Mouse (Mus musculus) MEL (cell line): ENCODE data around the gene Kcp. TPM values are rescaled to one million over a fixed set of nuclear protein-coding genes. Genes with fewer than 3 reads are reported as not detected.

Experiments used
- DNase-seq: peaks from one replicate; pipeline ENCODE4 v3.0.0; 2011; ENCODE audit warnings: low read depth, low spot score
- H3K27ac ChIP-seq: 2 replicates; pipeline ENCODE4 v1.5.1; 2012; ENCODE audit warnings: low read depth, mild to moderate bottlenecking, control low read depth, low read length, moderate library complexity; ENCODE audit not compliant: control insufficient read depth
- H3K27me3 ChIP-seq, 2 experiments: fragments of 150-350 bp in 1 of 2; sonication (generic) in 1 of 2; 2 replicates each; pipeline ENCODE4 v1.6.1; 2012; ENCODE audit warnings: low read length in 2 of 2, mild to moderate bottlenecking in 2 of 2, improper control_type of control experiment in 1 of 2, moderate library complexity in 1 of 2; ENCODE audit not compliant: insufficient read depth in 2 of 2, control insufficient read depth in 1 of 2
- H3K36me3 ChIP-seq, 2 experiments: 2 replicates each; pipeline ENCODE4 v1.6.1; 2012 to 2014; ENCODE audit warnings: low read length in 2 of 2, improper control_type of control experiment in 1 of 2, inconsistent platforms in 1 of 2, mild to moderate bottlenecking in 1 of 2; ENCODE audit not compliant: insufficient read depth in 2 of 2, control insufficient read depth in 1 of 2
- H3K4me1 ChIP-seq, 2 experiments: fragments of 150-350 bp in 1 of 2; sonication (generic) in 1 of 2; 2 replicates each; pipeline ENCODE4 v1.6.1; 2012; ENCODE audit warnings: low read length in 2 of 2, improper control_type of control experiment in 1 of 2, mild to moderate bottlenecking in 1 of 2; ENCODE audit not compliant: insufficient read depth in 2 of 2, control insufficient read depth in 1 of 2
- H3K4me3 ChIP-seq, 2 experiments: fragments of 150-350 bp in 1 of 2; sonication (generic) in 1 of 2; 2 replicates each; pipeline ENCODE4 v1.5.1; 2012; ENCODE audit warnings: low read depth in 2 of 2, low read length in 2 of 2, mild to moderate bottlenecking in 2 of 2, moderate library complexity in 2 of 2, control low read depth in 1 of 2, improper control_type of control experiment in 1 of 2; ENCODE audit not compliant: control insufficient read depth in 1 of 2, insufficient read depth in 1 of 2
- H3K79me2 ChIP-seq: 2 replicates; pipeline ENCODE4 v1.6.1; 2012; ENCODE audit warnings: mild to moderate bottlenecking, low read length, moderate library complexity; ENCODE audit not compliant: control insufficient read depth, poor library complexity, insufficient read depth
- H3K9ac ChIP-seq: 2 replicates; pipeline ENCODE4 v1.6.1; 2012; ENCODE audit warnings: low read depth, mild to moderate bottlenecking, control low read depth, low read length, moderate library complexity; ENCODE audit not compliant: control insufficient read depth, poor library complexity, severe bottlenecking
- H3K9me3 ChIP-seq: fragments of 150-350 bp; sonication (generic); replicated peaks from 2 replicates; pipeline ENCODE4 v1.6.1; 2012; ENCODE audit warnings: mild to moderate bottlenecking, low read length, improper control_type of control experiment, moderate library complexity; ENCODE audit not compliant: insufficient read depth
- CHD1 ChIP-seq: IDR thresholded peaks from 2 replicates; pipeline ENCODE4 v1.6.1; 2012; ENCODE audit warnings: low read depth, mild to moderate bottlenecking, inconsistent platforms, low read length, improper control_type of control experiment
- CHD2 ChIP-seq: IDR thresholded peaks from 2 replicates; pipeline ENCODE4 v1.6.1; 2011; ENCODE audit warnings: low read length, improper control_type of control experiment
- CTCF ChIP-seq, 3 experiments: IDR thresholded peaks in 2 of 3; conservative IDR thresholded peaks in 1 of 3; 2 replicates each; pipeline ENCODE4 v1.5.1; 2011 to 2012; ENCODE audit warnings: low read length in 3 of 3, low read depth in 2 of 3, mild to moderate bottlenecking in 2 of 3, improper control_type of control experiment in 1 of 3, inconsistent platforms in 1 of 3, mixed read lengths in 1 of 3, moderate library complexity in 1 of 3; ENCODE audit not compliant: control insufficient read depth in 1 of 3, insufficient read depth in 1 of 3, poor library complexity in 1 of 3, severe bottlenecking in 1 of 3
- E2F4 ChIP-seq: IDR thresholded peaks from 2 replicates; pipeline ENCODE4 v1.6.1; 2011; ENCODE audit warnings: low read depth, low read length, improper control_type of control experiment, borderline replicate concordance
- ELF1 ChIP-seq: IDR thresholded peaks from 2 replicates; pipeline ENCODE4 v1.6.1; 2014; ENCODE audit warnings: low read depth, mild to moderate bottlenecking, inconsistent platforms, low read length, improper control_type of control experiment, moderate library complexity
- EP300 ChIP-seq, 2 experiments: IDR thresholded peaks; 2 replicates each; pipeline ENCODE4 v1.6.1; 2011; ENCODE audit warnings: improper control_type of control experiment in 2 of 2, low read length in 2 of 2, low read depth in 1 of 2, mild to moderate bottlenecking in 1 of 2
- GATA1 ChIP-seq: IDR thresholded peaks from 2 replicates; pipeline ENCODE4 v1.6.1; 2011; ENCODE audit warnings: low read depth, low read length, improper control_type of control experiment
- JUND ChIP-seq: IDR thresholded peaks from 2 replicates; pipeline ENCODE4 v1.6.1; 2011; ENCODE audit warnings: low read depth, mild to moderate bottlenecking, improper control_type of control experiment, low read length
- MAX ChIP-seq: IDR thresholded peaks from 2 replicates; pipeline ENCODE4 v1.6.1; 2011; ENCODE audit warnings: low read length, improper control_type of control experiment
- MEF2A ChIP-seq: IDR thresholded peaks from 2 replicates; pipeline ENCODE4 v1.6.1; 2014; ENCODE audit warnings: low read depth, mild to moderate bottlenecking, inconsistent platforms, low read length, improper control_type of control experiment; ENCODE audit not compliant: poor library complexity, insufficient replicate concordance, severe bottlenecking; ENCODE audit errors: extremely low read depth
- MYC ChIP-seq: IDR thresholded peaks from 2 replicates; pipeline ENCODE4 v1.6.1; 2011; ENCODE audit warnings: low read depth, mild to moderate bottlenecking, low read length, improper control_type of control experiment, moderate library complexity
- NELFE ChIP-seq: IDR thresholded peaks from 2 replicates; pipeline ENCODE4 v1.6.1; 2011; ENCODE audit warnings: low read depth, low read length, improper control_type of control experiment
- NRF1 ChIP-seq: IDR thresholded peaks from 2 replicates; pipeline ENCODE4 v1.6.1; 2014; ENCODE audit warnings: low read depth, mild to moderate bottlenecking, inconsistent platforms, low read length, improper control_type of control experiment, moderate library complexity; ENCODE audit not compliant: poor library complexity, insufficient read depth, severe bottlenecking
- POLR2A ChIP-seq, 2 experiments: IDR thresholded peaks; 2 replicates each; pipeline ENCODE4 v1.6.1; 2011 to 2012; ENCODE audit warnings: low read length in 2 of 2, mild to moderate bottlenecking in 2 of 2, control low read depth in 1 of 2, improper control_type of control experiment in 1 of 2, low read depth in 1 of 2, moderate library complexity in 1 of 2; ENCODE audit not compliant: control insufficient read depth in 1 of 2, insufficient read depth in 1 of 2, poor library complexity in 1 of 2
- POLR2AphosphoS2 ChIP-seq: IDR thresholded peaks from 2 replicates; pipeline ENCODE4 v1.6.1; 2011; ENCODE audit warnings: low read length, improper control_type of control experiment
- RAD21 ChIP-seq: IDR thresholded peaks from 2 replicates; pipeline ENCODE4 v1.6.1; 2011; ENCODE audit warnings: mild to moderate bottlenecking, low read depth, low read length, improper control_type of control experiment
- SIN3A ChIP-seq: IDR thresholded peaks from 2 replicates; pipeline ENCODE4 v1.6.1; 2012; ENCODE audit warnings: low read length, improper control_type of control experiment, inconsistent platforms
- TCF12 ChIP-seq: IDR thresholded peaks from 2 replicates; pipeline ENCODE4 v1.6.1; 2014; ENCODE audit warnings: low read depth, mild to moderate bottlenecking, inconsistent platforms, low read length, improper control_type of control experiment, moderate library complexity
- USF1 ChIP-seq: IDR thresholded peaks from 2 replicates; pipeline ENCODE4 v1.6.1; 2014; ENCODE audit warnings: low read depth, mild to moderate bottlenecking, inconsistent platforms, low read length, improper control_type of control experiment, moderate library complexity
- USF2 ChIP-seq, 2 experiments: IDR thresholded peaks; 2 replicates each; pipeline ENCODE4 v1.6.1; 2011 to 2012; ENCODE audit warnings: improper control_type of control experiment in 2 of 2, low read length in 2 of 2, borderline replicate concordance in 1 of 2, inconsistent platforms in 1 of 2, low read depth in 1 of 2, mild to moderate bottlenecking in 1 of 2; ENCODE audit not compliant: insufficient read depth in 1 of 2
- ZC3H11A ChIP-seq: IDR thresholded peaks from 2 replicates; pipeline ENCODE4 v1.6.1; 2012; ENCODE audit warnings: low read depth, mild to moderate bottlenecking, inconsistent platforms, low read length, improper control_type of control experiment
- ZKSCAN1 ChIP-seq: IDR thresholded peaks from 2 replicates; pipeline ENCODE4 v1.6.1; 2012; ENCODE audit warnings: low read depth, mild to moderate bottlenecking, inconsistent platforms, low read length, improper control_type of control experiment, moderate library complexity
- ZMIZ1 ChIP-seq: IDR thresholded peaks from 2 replicates; pipeline ENCODE4 v1.6.1; 2012; ENCODE audit warnings: low read depth, mild to moderate bottlenecking, inconsistent platforms, low read length, improper control_type of control experiment, moderate library complexity
- polyA plus RNA-seq, 2 experiments: library from polyadenylated mRNA; stranded (reverse) in 1 of 2; unstranded in 1 of 2; fragments of >175 nt in 1 of 2; fragments of >200 nt in 1 of 2; gene quantifications; 2 replicates each; pipeline versions ENCODE4 v1.2.1 to v1.2.4; 2012; ENCODE audit warnings: low replicate concordance in 2 of 2, low read depth in 1 of 2; ENCODE audit not compliant: insufficient read length in 2 of 2, insufficient read depth in 1 of 2, missing spikeins in 1 of 2
- total RNA-seq: library from RNA; depleted of rRNA; stranded (reverse); fragments of 300-350 nt; gene quantifications from 2 replicates; pipeline ENCODE4 v1.2.3, GENCODE M21; 2012; rRNA removed

Kcp gene
- total RNA-seq (1.0 and 1.3 TPM in 2 replicates), polyA plus RNA-seq (1 to 10 TPM in 1 of 2 experiments, not detected in 1; 6.9 TPM)

DNA sequence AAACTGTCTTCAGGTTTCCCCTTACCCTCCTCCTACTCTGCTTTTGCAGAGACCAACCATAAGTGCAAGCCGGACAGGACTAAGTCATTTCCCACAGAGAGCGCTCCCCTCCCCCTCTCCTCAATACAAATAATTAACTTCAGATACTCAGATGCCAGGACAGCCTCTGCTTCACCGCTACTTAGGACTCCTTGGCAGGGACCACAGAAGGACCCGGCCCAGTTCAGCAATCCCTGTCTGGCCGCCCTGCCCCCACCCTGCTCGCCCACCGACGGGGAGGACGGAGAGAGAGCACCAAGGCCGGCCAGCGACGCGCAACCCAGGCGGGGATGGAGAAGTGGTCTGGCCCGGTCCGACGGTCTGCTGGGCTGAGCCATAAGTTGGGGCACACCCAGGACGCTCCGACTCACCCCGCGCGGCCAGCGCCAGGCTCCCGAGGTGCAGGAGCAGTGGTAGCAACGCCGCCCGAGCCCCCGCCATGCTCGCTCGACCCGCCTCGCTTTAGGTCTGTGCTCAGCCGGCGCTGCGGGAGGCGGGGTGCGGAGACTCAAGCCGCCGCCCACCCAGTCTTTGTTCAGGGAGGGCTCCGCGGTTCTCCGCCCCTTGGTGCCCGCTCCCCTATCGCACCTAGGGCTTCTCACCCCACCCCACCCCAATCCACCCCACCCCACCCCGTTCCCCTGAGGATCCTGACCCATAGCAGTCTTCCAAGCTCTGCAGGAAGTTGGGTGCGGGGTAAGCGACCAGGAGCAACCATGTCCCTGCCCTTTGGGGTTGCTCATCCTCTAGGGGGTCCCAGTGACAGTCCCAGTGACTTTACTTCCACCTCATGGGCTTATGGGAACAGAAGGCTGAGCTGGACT lies at the start of gene Kcp:
Gene Kcp, minus strand, starts transcription at position 506 of the 863 bp plus-strand sequence.
- peak within 1 kb of the TSS; percentile 67 to 80 for H3K4me3 ChIP-seq
- no peak for TF ChIP-seq USF1
- no peak for TF ChIP-seq POLR2AphosphoS2
- TF ChIP-seq NRF1: no peak
- TF ChIP-seq ELF1: no peak
- TF ChIP-seq TCF12: no peak
- no peak for TF ChIP-seq ZKSCAN1
- peak; percentile 16; the same call in 1 of the 2 replicates for TF ChIP-seq CHD2
- TF ChIP-seq JUND: no peak
- TF ChIP-seq, all 39 proteins: peak for 1
- H3K9me3 ChIP-seq: no peaks in the 10 kb centered on the region
- peak; percentile 34 for DNase-seq
- H3K27ac ChIP-seq: no peak within 1 kb of the TSS
- no peaks in the 10 kb centered on the region for H3K79me2 ChIP-seq
- peaks cover 5 to 7% of the 10 kb centered on the region in 2 experiments; a peak in 3 of 4 replicates for H3K4me1 ChIP-seq
- H3K36me3 ChIP-seq: no peaks in the 10 kb centered on the region
- H3K9ac ChIP-seq: peak within 1 kb of the TSS; percentile 56
- H3K27me3 ChIP-seq: peaks cover 14 to 18% of the 10 kb centered on the region in 2 experiments

DNA sequence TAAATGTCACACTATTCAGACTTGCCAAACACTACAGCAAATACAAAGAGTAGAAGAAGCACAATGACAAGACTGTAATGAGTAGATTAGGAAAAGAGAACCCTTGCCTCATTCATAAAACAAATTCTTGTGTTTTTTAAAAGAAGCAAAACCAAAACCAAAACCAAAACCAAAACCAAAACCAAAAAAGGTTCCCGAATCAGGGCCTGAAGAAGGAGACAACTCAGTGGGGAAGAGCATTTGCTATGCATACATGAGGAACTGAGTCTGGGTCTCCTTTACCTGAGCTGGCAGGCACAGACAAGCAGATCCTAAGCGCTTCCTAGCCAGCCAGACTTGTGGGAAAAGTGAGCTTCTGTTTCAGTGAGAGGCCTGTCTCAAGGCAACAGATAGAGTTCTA lies 49.4 kb upstream of the Kcp start:
- no peaks in the 10 kb centered on the region for H3K27me3 ChIP-seq
- H3K79me2 ChIP-seq: no peaks in the 10 kb centered on the region
- no peak overlapping the region for H3K27ac ChIP-seq
- TF ChIP-seq E2F4 (no peak), GATA1 (no peak), ZC3H11A (no peak), TCF12 (no peak), CTCF (IDR thresholded peaks at IDR 0.05 in 2 of 3, conservative IDR thresholded peaks at IDR 0.05 in 1 of 3; ENCODE audit: control insufficient read depth in 1 of 3, insufficient read depth in 1 of 3, low read depth in 2 of 3, low read length in 3 of 3, poor library complexity in 1 of 3, severe bottlenecking in 1 of 3) (no peak), ZKSCAN1 (no peak), EP300 (IDR thresholded peaks at IDR 0.05; ENCODE audit: low read depth in 1 of 2, low read length in 2 of 2) (no peak), POLR2A (IDR thresholded peaks at IDR 0.05; ENCODE audit: control insufficient read depth in 1 of 2, insufficient read depth in 1 of 2, low read depth in 1 of 2, low read length in 2 of 2, poor library complexity in 1 of 2) (no peak), MEF2A (no peak), CHD1 (no peak), SIN3A (no peak), USF2 (IDR thresholded peaks at IDR 0.05; ENCODE audit: borderline replicate concordance in 1 of 2, insufficient read depth in 1 of 2, low read depth in 1 of 2, low read length in 2 of 2) (no peak), MYC (no peak), RAD21 (no peak), NELFE (no peak), ZMIZ1 (no peak), MAX (no peak)
- TF ChIP-seq, all 39 proteins: peak for 0
- Histone ChIP-seq H3K4me3 (no peak overlapping the region), H3K9ac (no peak overlapping the region), H3K9me3 (no peaks in the 10 kb centered on the region), H3K36me3 (peaks cover 0 to 46% of the 10 kb centered on the region in 2 experiments; a peak in 2 of 4 replicates), H3K4me1 (no peaks in the 10 kb centered on the region)
- DNase-seq: no peak
